In the genomic region with DNA sequence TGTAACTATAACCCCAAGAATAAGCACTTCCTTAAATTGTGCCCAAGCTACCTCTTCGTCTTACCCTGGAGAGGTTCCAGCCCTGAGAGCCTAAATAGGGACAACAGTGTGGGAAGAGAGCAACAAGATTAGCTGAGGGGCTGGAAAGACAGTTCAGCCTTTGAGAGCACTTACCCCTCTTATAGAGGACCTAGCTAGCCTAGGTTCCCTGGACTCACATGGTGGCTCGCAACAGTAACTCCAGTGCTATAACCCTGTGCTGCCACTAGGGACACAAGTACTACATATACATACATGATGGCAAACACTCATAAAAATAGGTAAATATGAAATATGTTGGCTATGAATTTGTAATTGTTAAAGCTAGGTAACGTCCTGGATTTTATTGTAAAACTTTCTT, we compare ENCODE assay signal across 11 mouse cellular contexts. TPM values are rescaled to one million over a fixed set of nuclear protein-coding genes. Genes with fewer than 3 reads are reported as not detected.
DNase-seq lines count a peak whose midpoint lies in the region; ATAC-seq and TF ChIP-seq lines count a peak whose summit lies in the region.
"Had no signal": no experiment of that assay in that cellular context is flagged by ENCODE, and none has a peak within 500 bp of the region (broad histone marks: within the 10 kb centered on the region; RNA-seq: fewer than 3 reads in every experiment).

No protein-coding gene starts in this region.

- TF ChIP-seq EP300 in heart, postnatal 0 days (IDR thresholded peaks at IDR 0.05; ENCODE audit: low read depth), result no peak

- H3K4me2 ChIP-seq in heart, postnatal 0 days (ENCODE audit: low read depth, low read length), result no peak overlapping the region
- H3K4me2 ChIP-seq: hindbrain, embryonic 15.5 days; liver, embryonic 13.5 days had no signal

- intact Hi-C loops in heart, postnatal 10 days (cut with DNase I), result no loop called here

- H3K9me3 ChIP-seq in heart, postnatal 0 days (replicated peaks; ENCODE audit: control insufficient read depth, low read length), result no peaks in the 10 kb centered on the region
- H3K9me3 ChIP-seq: hindbrain, embryonic 15.5 days; liver, embryonic 13.5 days had no signal

- H3K4me1 ChIP-seq in heart, postnatal 0 days (ENCODE audit: control insufficient read depth, insufficient read depth), result 0 out of 2 replicates have a peak, but pooled peaks cover 4% of the 10 kb centered on the region

- no peak overlapping the region for H3K9ac ChIP-seq in heart, postnatal 0 days (replicated peaks; ENCODE audit: low read depth, low read length)
- H3K9ac ChIP-seq: hindbrain, embryonic 15.5 days; liver, embryonic 13.5 days had no signal

- no peak overlapping the region for H3K27ac ChIP-seq in heart, postnatal 0 days (ENCODE audit: low read depth)
- H3K27ac ChIP-seq: hindbrain, embryonic 15.5 days; liver, embryonic 13.5 days had no signal

- no peak for ATAC-seq in heart, postnatal 0 days (ENCODE audit: insufficient read depth, low read depth)

- peak; percentile 28; the same call in 1 of the 2 replicates for TF ChIP-seq CTCF in heart, postnatal 0 days (IDR thresholded peaks at IDR 0.05; ENCODE audit: low read depth)

- H3K4me3 ChIP-seq in heart, postnatal 0 days (ENCODE audit: low read depth, low read length), result no peak overlapping the region
- H3K4me3 ChIP-seq: hindbrain, embryonic 15.5 days; liver, embryonic 13.5 days had no signal

- 69% methylated on average over 3 of the region's 3 CpGs for WGBS in heart, postnatal 0 days

- H3K27me3 ChIP-seq in heart, postnatal 0 days (ENCODE audit: control insufficient read depth, insufficient read depth, low read length), result no peaks in the 10 kb centered on the region
- H3K27me3 ChIP-seq: hindbrain, embryonic 15.5 days; liver, embryonic 13.5 days had no signal

- DNase-seq in heart, postnatal 0 days (ENCODE audit: low spot score), result no peak
- DNase-seq in heart, postnatal 10 days, result no peak
- peak; percentile 38 for DNase-seq in thymus, postnatal 0 days (ENCODE audit: low spot score)
- no peak for DNase-seq in thymus, adult 18-20 months
- peak; percentile 11 for DNase-seq in c-Kit-negative CD71-positive TER-119-positive erythroid progenitor cells, embryonic 14.5 days (ENCODE audit: low read depth, low spot score)
- peak; percentile 33 for DNase-seq in thymus, postnatal 4 days
- no peak for DNase-seq in urinary bladder, postnatal 14 days (ENCODE audit: low spot score)
- no peak for DNase-seq in cerebellum, adult 11-12 months
- DNase-seq: liver, embryonic 13.5 days had no signal

- peaks cover 22% of the 10 kb centered on the region for H3K36me3 ChIP-seq in heart, postnatal 0 days (replicated peaks; ENCODE audit: control insufficient read depth, insufficient read depth, low read length)

RNA-seq across cellular contexts. Expression of a gene that starts 3.7 kb away (rescaled TPM):
- 143 and 157 TPM in 2 replicates for total RNA-seq in heart, postnatal 0 days (2014; rRNA removed; ENCODE audit: low replicate concordance)
- polyA plus RNA-seq in heart, postnatal 0 days (2015; fragmentation: Nextera tagmentation; extraction: Ambion mirVana), result 314 and 316 TPM in 2 replicates
- 100 to 1,000 TPM; 101 to 123 TPM for total RNA-seq in heart, postnatal 10 days (2021)
- 1,024 and 1,029 TPM in 2 replicates for polyA plus RNA-seq in thymus, postnatal 0 days (2015; fragmentation: Nextera tagmentation; extraction: Ambion mirVana)

RNA-seq across cellular contexts. Expression of a gene that starts 46.9 kb away (rescaled TPM):
- 7.3 and 18.8 TPM in 2 replicates for total RNA-seq in heart, postnatal 0 days (2014; rRNA removed; ENCODE audit: low replicate concordance)
- polyA plus RNA-seq in heart, postnatal 0 days (2015; fragmentation: Nextera tagmentation; extraction: Ambion mirVana), result not detected in 2 replicates
- 10 to 100 TPM; 11.0 to 11.5 TPM for total RNA-seq in heart, postnatal 10 days (2021)
- 0.14 and 0.86 TPM in 2 replicates for polyA plus RNA-seq in thymus, postnatal 0 days (2015; fragmentation: Nextera tagmentation; extraction: Ambion mirVana)
- polyA plus RNA-seq: hindbrain, embryonic 15.5 days; liver, embryonic 13.5 days; stomach, embryonic 14.5 days had no signal

RNA-seq across cellular contexts. Expression of a gene that starts 47.3 kb away (rescaled TPM):
- total RNA-seq in heart, postnatal 0 days (2014; rRNA removed; ENCODE audit: low replicate concordance), result 2.6 and 8.6 TPM in 2 replicates
- 2.0 and 2.1 TPM in 2 replicates for polyA plus RNA-seq in heart, postnatal 0 days (2015; fragmentation: Nextera tagmentation; extraction: Ambion mirVana)
- total RNA-seq in heart, postnatal 10 days (2021), result 10 to 100 TPM; 31.8 to 34.6 TPM
- polyA plus RNA-seq in thymus, postnatal 0 days (2015; fragmentation: Nextera tagmentation; extraction: Ambion mirVana), result 2.3 and 3.0 TPM in 2 replicates

Comparison
In these comparisons a context has a peak if more than half of its experiments do, and no peak if none do; other contexts are left out.
1. DNase-seq: peak in thymus, postnatal 0 days (single experiment), c-Kit-negative CD71-positive TER-119-positive erythroid progenitor cells, embryonic 14.5 days (single experiment) and thymus, postnatal 4 days (single experiment); none in heart, postnatal 0 days (single experiment), heart, postnatal 10 days (0 of 2), thymus, adult 18-20 months (0 of 2), urinary bladder, postnatal 14 days (single experiment) and cerebellum, adult 11-12 months (single experiment).